Mouse (Mus musculus) left cerebral cortex, postnatal 25 days (tissue): Measurements from ENCODE around the gene Gpr61. TPM values are rescaled to one million over a fixed set of nuclear protein-coding genes. Genes with fewer than 3 reads are reported as not detected.

Experiments
- DNase-seq, 2 experiments: peaks; one replicate each; pipeline ENCODE4 v3.0.0; 2022; ENCODE audit warnings: low spot score in 2 of 2, mixed read lengths in 1 of 2
- intact Hi-C: fragments of 180-260 bp; cut with DNase I; formaldehyde crosslinking; loops from one replicate; pipeline ENCODE4 v1.15.1; 2025
- total RNA-seq, 2 experiments: library from RNA; stranded (reverse); gene quantifications; 2 replicates each; pipeline ENCODE4 v1.2.3; 2021

Gene Gpr61
- 10 to 100 TPM; 18.1 to 19.4 TPM for total RNA-seq

GRCm38 (mm10) chr3:108154656-108155055, at the start of gene Gpr61:
Gpr61 (minus strand) TSS chr3:108154882.
- intact Hi-C loops, result no loop called here
- peak; percentile 77 to 90 for DNase-seq

DNA sequence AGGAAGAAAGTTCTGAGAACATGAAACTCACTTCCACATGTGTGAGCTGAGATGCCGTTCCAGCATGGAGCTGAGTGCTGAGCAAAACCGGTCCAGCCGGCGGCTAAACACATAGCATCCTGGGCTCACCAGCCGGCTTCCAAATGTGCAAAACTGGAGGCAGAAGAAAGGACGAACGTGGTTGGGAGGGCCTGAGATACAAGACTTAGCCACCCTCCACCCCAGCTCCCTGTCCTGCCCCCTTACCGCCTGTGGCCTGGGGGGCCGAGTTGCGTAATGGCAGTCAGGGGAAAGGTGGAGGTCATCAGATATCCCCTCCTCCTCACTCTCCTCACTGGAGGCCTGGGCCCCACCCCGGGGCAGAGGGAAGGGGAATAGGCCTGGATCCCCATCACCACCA, 49.8 kb upstream of the Gpr61 start:
- no peak for DNase-seq
- intact Hi-C loops, result loop anchor here (2.0 kb wide), 1 partner anchor 40 kb away; no protein-coding TSS in a partner anchor

DNA sequence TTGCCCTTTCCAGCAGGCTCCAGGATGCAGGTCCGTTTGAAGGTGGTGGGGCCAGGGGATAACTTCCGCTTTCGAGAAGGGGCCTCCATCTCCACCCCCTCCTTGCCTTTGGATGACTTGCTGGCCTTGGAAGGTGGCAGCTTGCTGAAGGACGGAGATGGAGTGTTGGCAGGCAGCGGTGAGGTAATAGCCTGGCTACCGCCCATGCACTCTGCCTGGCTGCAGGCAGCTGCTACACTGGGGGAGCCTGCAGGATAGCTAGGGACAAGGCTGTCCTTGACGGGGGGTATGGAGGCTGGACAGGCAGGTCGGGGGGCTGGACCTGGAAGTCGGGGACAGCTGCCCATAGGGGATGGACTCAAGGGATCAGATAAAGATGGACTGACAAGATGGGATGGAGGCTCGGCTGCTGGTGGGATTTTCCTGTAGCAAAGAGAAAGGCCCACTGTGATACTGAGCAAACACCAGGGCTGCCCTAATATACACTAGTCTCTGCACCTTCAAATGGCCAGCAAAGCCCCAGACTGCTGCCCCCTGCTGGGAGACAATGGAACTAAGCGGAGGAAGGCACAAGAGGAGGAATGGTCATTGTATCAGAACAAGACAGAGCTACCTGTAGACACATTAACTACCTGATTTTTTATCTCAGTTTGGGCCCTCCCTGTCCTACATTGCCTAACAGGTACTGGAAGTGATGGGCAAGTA, 49.1 kb upstream of the Gpr61 start:
- peak; percentile 73 to 86 for DNase-seq
- intact Hi-C loops, result loop anchor here (2.0 kb wide), 1 partner anchor 39 kb away; no protein-coding TSS in a partner anchor

GRCm38 (mm10) chr3:108203212-108203611, 48.5 kb upstream of the Gpr61 start:
- intact Hi-C loops, result no loop called here
- DNase-seq, result no peak

- no peak for DNase-seq
- intact Hi-C loops, result no loop called here
Observed at GRCm38 (mm10) chr3:108202506-108202905, 47.8 kb upstream of the Gpr61 start.

GRCm38 (mm10) chr3:108200329-108201323, 45.9 kb upstream of the Gpr61 start, which contains the start of gene Cyb561d1:
Cyb561d1 (minus strand) TSS chr3:108201212.
- DNase-seq, result peak; percentile 88 to 90
- intact Hi-C loops, result no loop called here

DNA sequence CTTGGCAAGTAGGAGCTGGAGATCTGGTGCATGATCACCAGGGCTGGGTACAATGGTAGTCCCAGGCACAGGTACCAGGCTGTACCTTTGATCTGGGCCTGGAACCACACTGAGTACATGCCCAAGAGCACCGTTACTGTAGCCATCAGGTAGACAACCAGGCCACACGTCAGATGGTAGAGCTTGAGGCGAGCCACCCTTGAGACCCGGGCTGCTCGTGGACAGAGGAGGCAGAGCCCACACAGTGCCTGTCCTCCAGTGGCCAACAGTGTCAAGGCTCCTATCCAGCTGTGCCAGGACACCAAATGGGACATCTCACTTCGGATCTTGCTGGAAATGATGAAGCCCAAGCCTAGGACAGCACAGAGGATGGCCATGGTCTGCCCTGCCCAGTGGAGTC, 44.5 kb upstream of the Gpr61 start:
- no peak for DNase-seq
- intact Hi-C loops, result no loop called here

- peak; percentile 82 to 91 for DNase-seq
- intact Hi-C loops, result loop anchor here (1.0 kb wide), 1 partner anchor 13 kb away; the partner anchor contains the start of gene Atxn7l2
Observed at GRCm38 (mm10) chr3:108197066-108197497, 42.4 kb upstream of the Gpr61 start.

GRCm38 (mm10) chr3:108195941-108196590, 41.4 kb upstream of the Gpr61 start:
- intact Hi-C loops, result no loop called here
- peak in 1 of 2 experiments; percentile 76 for DNase-seq

GRCm38 (mm10) chr3:108195287-108195686, 40.6 kb upstream of the Gpr61 start:
- intact Hi-C loops, result no loop called here
- DNase-seq, result no peak

- intact Hi-C loops, result no loop called here
- DNase-seq, result peak in 1 of 2 experiments; percentile 50
Observed at GRCm38 (mm10) chr3:108193686-108194085, 39.0 kb upstream of the Gpr61 start.

DNA sequence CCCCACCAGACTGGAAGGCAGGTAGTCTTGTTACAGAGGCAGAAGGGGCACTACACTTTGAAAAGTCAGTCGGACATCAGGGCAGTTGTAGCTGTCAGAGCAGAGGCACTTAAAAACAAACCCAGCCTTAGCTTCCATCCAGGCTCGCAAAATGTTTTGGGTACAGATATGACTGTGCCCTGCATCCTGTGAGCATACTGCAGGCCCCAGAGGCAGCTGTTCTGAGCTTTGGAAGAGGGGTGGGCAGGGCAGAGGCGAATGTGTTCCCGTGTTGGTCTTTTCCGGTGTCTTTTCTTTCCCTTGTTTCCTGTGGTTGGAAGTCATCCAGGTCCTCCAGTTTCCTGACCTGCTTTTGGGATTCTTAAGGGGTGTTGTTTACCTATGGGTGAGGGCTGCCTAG, 35.2 kb upstream of the Gpr61 start:
- DNase-seq, result no peak
- intact Hi-C loops, result no loop called here

DNA sequence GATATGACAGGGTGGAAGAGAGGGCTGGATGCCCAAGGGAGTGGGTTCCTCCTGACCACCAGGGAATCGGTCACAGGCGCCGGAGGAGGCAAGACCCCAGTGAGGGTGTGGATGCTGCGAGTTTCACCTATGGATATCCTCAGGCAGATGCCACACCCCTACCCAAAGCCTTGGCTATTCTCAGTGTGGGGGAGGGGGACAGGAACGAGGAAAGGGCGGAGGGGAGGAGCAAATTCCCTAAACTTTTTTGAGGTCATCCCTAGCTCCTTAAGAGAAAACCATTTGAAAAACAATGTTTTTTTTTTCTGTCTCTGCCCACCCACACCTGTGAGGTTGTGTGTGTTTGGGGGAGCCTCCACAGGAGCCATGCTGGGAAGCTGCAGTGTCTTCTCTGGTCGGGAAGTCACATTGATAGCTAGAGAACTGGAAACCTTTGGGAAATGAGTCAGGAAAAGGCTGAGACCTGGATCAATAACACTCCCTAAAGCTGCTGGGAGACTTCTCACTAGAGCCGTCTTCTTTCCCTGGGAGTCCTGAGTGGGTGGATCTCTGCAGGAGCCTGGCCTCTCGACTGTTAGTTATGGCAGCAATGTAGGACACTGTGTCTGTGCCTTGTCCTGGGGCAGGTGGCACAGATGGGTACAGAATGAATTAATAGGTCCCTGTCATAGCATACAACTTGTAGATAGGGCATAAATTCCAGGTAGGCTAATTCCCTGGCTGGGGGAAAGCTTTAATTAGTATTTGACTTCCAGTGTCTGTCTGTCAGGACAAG, 34.2 kb upstream of the Gpr61 start:
- intact Hi-C loops, result no loop called here
- no peak for DNase-seq

- intact Hi-C loops, result no loop called here
- DNase-seq, result no peak
Observed at GRCm38 (mm10) chr3:108187111-108187795, 32.6 kb upstream of the Gpr61 start.

GRCm38 (mm10) chr3:108186098-108187047, 31.7 kb upstream of the Gpr61 start, which contains the start of gene Amigo1:
Amigo1 (plus strand) TSS chr3:108186335.
- intact Hi-C loops, result no loop called here
- DNase-seq, result peak in 1 of 2 experiments; percentile 64

GRCm38 (mm10) chr3:108185460-108186097, 30.9 kb upstream of the Gpr61 start:
- intact Hi-C loops, result no loop called here
- DNase-seq, result no peak

DNA sequence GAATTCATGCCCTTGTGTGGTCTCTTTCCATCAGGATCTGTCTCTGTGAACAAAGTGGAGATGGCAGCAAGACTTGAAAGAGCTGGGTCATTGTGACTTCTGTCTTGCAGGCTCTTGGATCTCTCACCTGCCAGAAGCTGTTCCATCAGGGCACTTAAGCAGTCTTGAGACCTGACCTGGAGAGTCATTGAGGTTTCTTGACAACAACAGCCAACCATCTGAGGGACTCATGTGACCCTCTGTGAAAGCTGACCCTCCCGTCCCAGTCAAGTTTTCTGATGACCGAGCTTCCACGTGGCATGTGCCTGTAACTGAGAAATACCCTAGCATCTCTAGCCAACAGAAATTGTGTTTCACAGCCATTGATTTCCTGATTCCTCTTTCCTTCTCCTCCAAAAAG, 30.1 kb upstream of the Gpr61 start:
- intact Hi-C loops, result no loop called here
- DNase-seq, result no peak
